Mouse (Mus musculus): ENCODE data around the gene Ddx49.

Gene Ddx49

GRCm38 (mm10) chr8:70272949-70273348 lies 29.3 kb downstream of the Ddx49 start:
- ATAC-seq (ENCODE audit: insufficient number of reproducible peaks, low FRiP score, low TSS enrichment), result no peak

GRCm38 (mm10) chr8:70268799-70269565 lies 33.3 kb downstream of the Ddx49 start:
- ATAC-seq (ENCODE audit: insufficient number of reproducible peaks, low FRiP score, low TSS enrichment), result no peak

GRCm38 (mm10) chr8:70268311-70268710 lies 34.0 kb downstream of the Ddx49 start:
- 0 out of 2 replicates have a peak, but pooled peaks have one; percentile 29 for ATAC-seq (ENCODE audit: insufficient number of reproducible peaks, low FRiP score, low TSS enrichment)

- ATAC-seq (ENCODE audit: insufficient number of reproducible peaks, low FRiP score, low TSS enrichment), result no peak
These were observed 34.6 kb downstream of the Ddx49 start for GRCm38 (mm10) chr8:70267674-70268073.

- no peak for ATAC-seq (ENCODE audit: insufficient number of reproducible peaks, low FRiP score, low TSS enrichment)
These were observed 43.2 kb downstream of the Ddx49 start for GRCm38 (mm10) chr8:70259043-70259442.

- no peak for ATAC-seq (ENCODE audit: insufficient number of reproducible peaks, low FRiP score, low TSS enrichment)
These were observed 43.7 kb downstream of the Ddx49 start for GRCm38 (mm10) chr8:70258600-70258999.

GRCm38 (mm10) chr8:70257456-70257855 lies 44.8 kb downstream of the Ddx49 start:
- ATAC-seq (ENCODE audit: insufficient number of reproducible peaks, low FRiP score, low TSS enrichment), result peak; percentile 69; the same call in 1 of the 2 replicates

- ATAC-seq (ENCODE audit: insufficient number of reproducible peaks, low FRiP score, low TSS enrichment), result no peak
These were observed 47.7 kb downstream of the Ddx49 start for GRCm38 (mm10) chr8:70254628-70255027.

- no peak for ATAC-seq (ENCODE audit: insufficient number of reproducible peaks, low FRiP score, low TSS enrichment)
These were observed 54.4 kb downstream of the Ddx49 start for GRCm38 (mm10) chr8:70247841-70248240.

GRCm38 (mm10) chr8:70246622-70247021 lies 55.7 kb downstream of the Ddx49 start:
- no peak for ATAC-seq (ENCODE audit: insufficient number of reproducible peaks, low FRiP score, low TSS enrichment)
